Mouse (Mus musculus): ENCODE results near the gene B3galnt2. TPM values are rescaled to one million over a fixed set of nuclear protein-coding genes. Genes with fewer than 3 reads are reported as not detected.
"Not testable (repeated sequence)": the region's sequence is repeated elsewhere in the genome, so short reads cannot be mapped to it uniquely, and the experiment has no call there.

B3galnt2 gene
- polyA plus RNA-seq, 1 experiment from 2014 or later = 38.9 TPM

DNA sequence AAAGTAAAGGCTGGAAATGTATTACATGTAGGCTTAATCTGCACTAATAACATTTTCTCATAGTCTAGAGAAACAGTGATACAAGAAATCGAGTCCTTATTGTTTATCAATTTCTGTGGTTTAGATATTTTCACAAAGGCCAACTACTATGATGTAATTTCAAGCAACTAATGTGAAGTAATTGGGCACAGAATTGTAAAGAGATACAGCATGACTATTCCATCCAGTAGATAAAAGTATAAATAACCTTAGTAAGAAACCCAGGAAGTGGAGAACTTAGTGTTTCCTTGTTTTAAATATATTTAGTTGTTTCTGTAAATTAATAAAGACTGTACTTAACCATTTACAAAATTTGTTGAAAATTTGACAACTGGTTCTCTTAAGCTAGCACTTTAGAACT lies 15.5 kb downstream of the B3galnt2 start:
- WGBS = 75% methylated on average over 1 of the region's 1 CpGs
- no peak for ATAC-seq (ENCODE audit: borderline replicate concordance, extremely low read depth, low FRiP score, low TSS enrichment)
- H3K9me3 ChIP-seq = no peaks in the 10 kb centered on the region

GRCm38 (mm10) chr13:13981842-13982241 lies 27.6 kb downstream of the B3galnt2 start:
- H3K9me3 ChIP-seq; H3K27ac ChIP-seq; H3K4me1 ChIP-seq; H3K36me3 ChIP-seq; ATAC-seq (ENCODE audit: borderline replicate concordance, extremely low read depth, low FRiP score, low TSS enrichment); H3K4me2 ChIP-seq; H3K9ac ChIP-seq; H3K4me3 ChIP-seq; H3K27me3 ChIP-seq: not testable (repeated sequence)
- 89% methylated on average over 1 of the region's 1 CpGs for WGBS

More for the DNA sequence above, 15.5 kb downstream of the B3galnt2 start:
- no peak overlapping the region for H3K27ac ChIP-seq
- H3K36me3 ChIP-seq = peaks cover 6% of the 10 kb centered on the region; the same call in 1 of the 2 replicates
- H3K4me2 ChIP-seq = no peak overlapping the region
- no peak overlapping the region for H3K9ac ChIP-seq
- no peaks in the 10 kb centered on the region for H3K27me3 ChIP-seq
- H3K4me3 ChIP-seq = no peak overlapping the region
- no peaks in the 10 kb centered on the region for H3K4me1 ChIP-seq

GRCm38 (mm10) chr13:13983523-13983922 lies 29.3 kb downstream of the B3galnt2 start:
- H3K9me3 ChIP-seq = no peaks in the 10 kb centered on the region
- ATAC-seq (ENCODE audit: borderline replicate concordance, extremely low read depth, low FRiP score, low TSS enrichment) = no peak
- H3K4me3 ChIP-seq = no peak overlapping the region
- H3K36me3 ChIP-seq = no peaks in the 10 kb centered on the region
- no peak overlapping the region for H3K9ac ChIP-seq
- no peak overlapping the region for H3K27ac ChIP-seq
- H3K27me3 ChIP-seq = no peaks in the 10 kb centered on the region
- no peaks in the 10 kb centered on the region for H3K4me1 ChIP-seq
- 85% methylated on average over 6 of the region's 6 CpGs for WGBS
- no peak overlapping the region for H3K4me2 ChIP-seq

DNA sequence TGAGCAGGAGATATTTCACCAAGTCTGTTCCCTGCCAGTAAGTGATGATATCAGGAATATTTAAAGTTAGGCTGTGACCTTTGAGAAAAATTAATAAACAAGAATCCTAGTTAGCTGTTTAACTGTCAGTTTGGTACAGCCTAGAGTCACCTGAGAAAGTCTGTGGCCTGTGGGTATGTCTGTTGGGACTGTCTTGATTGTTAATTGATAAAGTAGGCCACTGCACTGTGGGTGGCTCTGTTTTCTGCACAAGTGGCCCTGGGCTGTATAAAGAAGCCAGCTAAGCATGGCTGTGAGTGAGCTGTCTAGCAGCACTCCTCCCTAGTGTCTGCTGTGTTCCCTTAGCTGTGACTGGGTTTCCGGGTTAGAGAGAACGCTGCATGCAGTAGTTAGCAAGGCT lies 34.9 kb downstream of the B3galnt2 start:
- H3K9me3 ChIP-seq = no peaks in the 10 kb centered on the region
- no peak overlapping the region for H3K4me3 ChIP-seq
- 87% methylated on average over 2 of the region's 2 CpGs for WGBS
- H3K27me3 ChIP-seq = no peaks in the 10 kb centered on the region
- no peaks in the 10 kb centered on the region for H3K4me1 ChIP-seq
- no peak for ATAC-seq (ENCODE audit: borderline replicate concordance, extremely low read depth, low FRiP score, low TSS enrichment)
- no peak overlapping the region for H3K27ac ChIP-seq
- H3K36me3 ChIP-seq = peaks cover 7% of the 10 kb centered on the region; the same call in 1 of the 2 replicates
- H3K4me2 ChIP-seq = no peak overlapping the region
- H3K9ac ChIP-seq = no peak overlapping the region

DNA sequence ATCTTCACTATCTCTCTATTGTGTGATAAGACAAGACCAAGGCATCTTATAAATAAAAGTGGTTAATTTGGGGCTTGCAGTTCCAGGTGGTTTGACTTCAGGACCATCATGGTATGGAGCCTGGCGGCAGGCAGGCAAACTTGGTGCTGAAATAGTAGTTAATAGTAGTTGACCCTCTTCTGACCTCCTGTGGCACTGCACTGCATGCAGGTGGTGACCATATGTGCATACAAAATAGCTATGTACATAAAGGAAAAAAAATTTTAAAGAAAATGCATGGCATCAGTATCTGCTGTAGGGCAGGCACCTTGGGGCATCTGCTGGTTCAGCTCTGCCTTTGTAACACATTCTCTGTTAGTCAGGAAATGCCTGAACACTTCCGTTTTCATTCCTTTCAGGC lies 36.1 kb downstream of the B3galnt2 start:
- Histone ChIP-seq H3K9me3 (no peaks in the 10 kb centered on the region), H3K27ac (no peak overlapping the region), H3K4me3 (no peak overlapping the region), H3K4me1 (no peaks in the 10 kb centered on the region), H3K4me2 (no peak overlapping the region), H3K9ac (no peak overlapping the region), H3K27me3 (no peaks in the 10 kb centered on the region), H3K36me3 (peaks cover 18% of the 10 kb centered on the region)
- ATAC-seq (ENCODE audit: borderline replicate concordance, extremely low read depth, low FRiP score, low TSS enrichment) = no peak
- 66% methylated on average over 2 of the region's 2 CpGs for WGBS

DNA sequence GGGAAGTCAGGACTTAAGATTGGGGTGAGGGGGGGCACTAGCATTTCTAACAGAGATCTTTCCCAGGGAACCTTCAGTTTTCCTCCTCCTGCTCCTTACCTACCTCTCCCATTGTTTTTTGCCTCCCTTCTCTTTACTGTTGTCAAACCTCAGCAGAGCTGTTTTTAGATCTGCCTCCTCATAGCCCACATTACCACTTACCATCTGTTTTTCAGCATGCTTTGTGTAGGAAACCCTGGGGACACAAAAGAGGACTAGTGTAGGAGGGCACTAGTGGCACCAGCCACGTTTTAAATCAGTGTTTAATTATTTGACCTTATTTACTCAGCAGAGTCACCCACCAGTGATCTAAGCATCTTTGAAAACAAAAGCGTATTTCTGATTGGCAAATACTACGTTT lies 38.8 kb downstream of the B3galnt2 start:
- H3K27ac ChIP-seq = no peak overlapping the region
- no peak overlapping the region for H3K9ac ChIP-seq
- H3K4me3 ChIP-seq = no peak overlapping the region
- no peaks in the 10 kb centered on the region for H3K9me3 ChIP-seq
- peaks cover 38% of the 10 kb centered on the region for H3K36me3 ChIP-seq
- no peaks in the 10 kb centered on the region for H3K27me3 ChIP-seq
- no peaks in the 10 kb centered on the region for H3K4me1 ChIP-seq
- H3K4me2 ChIP-seq = no peak overlapping the region
- no peak for ATAC-seq (ENCODE audit: borderline replicate concordance, extremely low read depth, low FRiP score, low TSS enrichment)
- 74% methylated on average over 3 of the region's 3 CpGs for WGBS

DNA sequence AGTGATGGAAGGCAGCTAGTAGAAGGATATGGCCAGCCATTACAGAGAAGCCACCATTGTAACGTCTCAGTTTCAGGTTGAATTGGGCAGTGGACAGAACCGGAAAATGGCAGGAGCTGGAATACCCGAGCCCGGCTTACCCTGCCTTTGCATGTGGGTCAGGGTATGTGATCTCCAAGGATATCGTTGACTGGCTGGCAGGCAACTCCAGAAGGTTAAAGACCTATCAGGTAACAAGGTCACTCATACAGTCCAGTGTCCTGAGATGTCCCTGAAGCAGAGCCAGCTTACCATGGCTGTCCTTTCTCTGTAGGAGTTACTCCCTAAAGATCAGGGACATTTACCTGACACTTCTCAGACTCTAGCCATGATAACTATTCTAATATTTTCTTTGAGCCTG lies 40.8 kb downstream of the B3galnt2 start:
- H3K4me2 ChIP-seq = no peak overlapping the region
- no peak overlapping the region for H3K9ac ChIP-seq
- 91% methylated on average over 5 of the region's 5 CpGs for WGBS
- no peak overlapping the region for H3K4me3 ChIP-seq
- H3K9me3 ChIP-seq = no peaks in the 10 kb centered on the region
- H3K27me3 ChIP-seq = no peaks in the 10 kb centered on the region
- ATAC-seq (ENCODE audit: borderline replicate concordance, extremely low read depth, low FRiP score, low TSS enrichment) = no peak
- H3K4me1 ChIP-seq = no peaks in the 10 kb centered on the region
- no peak overlapping the region for H3K27ac ChIP-seq
- peaks cover 44% of the 10 kb centered on the region for H3K36me3 ChIP-seq

DNA sequence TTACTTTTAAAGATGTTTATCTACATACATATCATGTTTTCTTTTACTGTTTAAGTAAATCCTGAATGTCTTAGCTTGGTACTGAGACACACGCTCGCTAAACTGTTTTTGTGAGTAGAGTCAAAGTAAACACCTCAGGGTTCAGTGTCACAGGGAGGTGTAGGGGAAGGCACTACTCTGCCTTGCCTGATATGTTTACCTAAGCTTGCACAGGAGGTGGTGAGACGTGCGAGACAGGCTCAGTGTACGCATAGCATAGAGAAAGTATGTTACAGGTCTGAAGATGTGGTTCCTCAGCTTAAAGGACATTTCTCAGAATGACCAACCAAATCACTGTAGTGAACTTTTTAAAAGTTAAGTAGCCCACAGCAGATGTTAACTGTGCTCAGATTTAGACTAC lies 43.2 kb downstream of the B3galnt2 start:
- Histone ChIP-seq H3K4me2 (no peak overlapping the region), H3K9ac (no peak overlapping the region), H3K27ac (no peak overlapping the region), H3K4me3 (no peak overlapping the region), H3K4me1 (no peaks in the 10 kb centered on the region), H3K27me3 (no peaks in the 10 kb centered on the region), H3K9me3 (no peaks in the 10 kb centered on the region), H3K36me3 (peaks cover 61% of the 10 kb centered on the region)
- WGBS = 58% methylated on average over 5 of the region's 5 CpGs
- ATAC-seq (ENCODE audit: borderline replicate concordance, extremely low read depth, low FRiP score, low TSS enrichment) = no peak

DNA sequence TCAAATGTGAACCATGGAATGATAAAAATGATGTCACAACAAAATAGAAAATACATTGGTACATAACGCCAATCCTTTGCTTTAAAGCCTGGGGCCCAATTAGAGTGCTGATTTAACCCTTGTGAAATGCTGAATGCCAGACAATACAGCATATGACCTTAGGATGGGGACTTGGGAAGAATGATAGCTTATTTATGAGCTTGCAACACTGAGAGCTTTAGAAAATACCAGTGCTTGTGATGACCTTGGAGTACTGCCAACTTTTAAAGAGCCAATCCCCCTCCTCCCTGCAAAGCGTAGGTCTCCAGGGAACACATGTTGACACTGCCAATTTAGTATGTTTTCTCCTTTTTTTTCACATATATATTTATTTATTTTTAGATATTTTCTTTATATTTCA lies 48.4 kb downstream of the B3galnt2 start:
- no peak overlapping the region for H3K4me3 ChIP-seq
- H3K4me1 ChIP-seq = no peaks in the 10 kb centered on the region
- 52% methylated on average over 2 of the region's 2 CpGs for WGBS
- H3K36me3 ChIP-seq = peaks cover 59% of the 10 kb centered on the region
- no peak overlapping the region for H3K4me2 ChIP-seq
- peak; percentile 35; the same call in 1 of the 2 replicates for ATAC-seq (ENCODE audit: borderline replicate concordance, extremely low read depth, low FRiP score, low TSS enrichment)
- H3K9me3 ChIP-seq = no peaks in the 10 kb centered on the region
- H3K27ac ChIP-seq = no peak overlapping the region
- no peak overlapping the region for H3K9ac ChIP-seq
- no peaks in the 10 kb centered on the region for H3K27me3 ChIP-seq

GRCm38 (mm10) chr13:14004086-14004485 lies 49.8 kb downstream of the B3galnt2 start:
- Histone ChIP-seq H3K9ac (no peak overlapping the region), H3K9me3 (no peaks in the 10 kb centered on the region), H3K27me3 (no peaks in the 10 kb centered on the region), H3K4me2 (no peak overlapping the region), H3K36me3 (peaks cover 56% of the 10 kb centered on the region), H3K4me1 (no peaks in the 10 kb centered on the region), H3K4me3 (no peak overlapping the region), H3K27ac (no peak overlapping the region)
- ATAC-seq (ENCODE audit: borderline replicate concordance, extremely low read depth, low FRiP score, low TSS enrichment) = no peak
- 71% methylated on average over 4 of the region's 4 CpGs for WGBS

GRCm38 (mm10) chr13:14004999-14005398 lies 50.7 kb downstream of the B3galnt2 start:
- no peak overlapping the region for H3K27ac ChIP-seq
- no peaks in the 10 kb centered on the region for H3K27me3 ChIP-seq
- 85% methylated on average over 5 of the region's 5 CpGs for WGBS
- no peaks in the 10 kb centered on the region for H3K9me3 ChIP-seq
- H3K4me2 ChIP-seq = no peak overlapping the region
- H3K4me1 ChIP-seq = no peaks in the 10 kb centered on the region
- H3K9ac ChIP-seq = no peak overlapping the region
- H3K36me3 ChIP-seq = peaks cover 58% of the 10 kb centered on the region
- no peak for ATAC-seq (ENCODE audit: borderline replicate concordance, extremely low read depth, low FRiP score, low TSS enrichment)
- no peak overlapping the region for H3K4me3 ChIP-seq

- H3K27me3 ChIP-seq = no peaks in the 10 kb centered on the region
- no peak overlapping the region for H3K4me2 ChIP-seq
- H3K9ac ChIP-seq = no peak overlapping the region
- H3K4me3 ChIP-seq = no peak overlapping the region
- peaks cover 50% of the 10 kb centered on the region for H3K36me3 ChIP-seq
- ATAC-seq (ENCODE audit: borderline replicate concordance, extremely low read depth, low FRiP score, low TSS enrichment) = no peak
- H3K27ac ChIP-seq = no peak overlapping the region
- H3K4me1 ChIP-seq = no peaks in the 10 kb centered on the region
- no peaks in the 10 kb centered on the region for H3K9me3 ChIP-seq
- 69% methylated on average over 2 of the region's 2 CpGs for WGBS
These were observed 51.8 kb downstream of the B3galnt2 start for GRCm38 (mm10) chr13:14006056-14006455.

- no peak overlapping the region for H3K9ac ChIP-seq
- H3K4me1 ChIP-seq = no peaks in the 10 kb centered on the region
- no peaks in the 10 kb centered on the region for H3K27me3 ChIP-seq
- H3K4me3 ChIP-seq = no peak overlapping the region
- 86% methylated on average over 4 of the region's 4 CpGs for WGBS
- H3K36me3 ChIP-seq = peaks cover 34% of the 10 kb centered on the region
- H3K27ac ChIP-seq = no peak overlapping the region
- ATAC-seq (ENCODE audit: borderline replicate concordance, extremely low read depth, low FRiP score, low TSS enrichment) = no peak
- H3K4me2 ChIP-seq = no peak overlapping the region
- H3K9me3 ChIP-seq = no peaks in the 10 kb centered on the region
These were observed 57.3 kb downstream of the B3galnt2 start for GRCm38 (mm10) chr13:14011454-14011995.

All from lung, embryonic 15.5 days (tissue).